Mouse (Mus musculus): Measurements from ENCODE around the gene Hexdc. TPM values are rescaled to one million over a fixed set of nuclear protein-coding genes. Genes with fewer than 3 reads are reported as not detected.

Hexdc gene
- polyA plus RNA-seq, 1 experiment = 18.3 TPM

- Histone ChIP-seq H3K4me1 (ENCODE audit: control insufficient read depth, insufficient read depth, low read length) (peaks cover 4% of the 10 kb centered on the region; the same call in 1 of the 2 replicates), H3K27me3 (replicated peaks; ENCODE audit: control insufficient read depth, insufficient read depth, low read length) (no peaks in the 10 kb centered on the region), H3K36me3 (ENCODE audit: control insufficient read depth, insufficient read depth, low read length) (no peaks in the 10 kb centered on the region), H3K27ac (ENCODE audit: insufficient read depth, low read depth, low read length) (no peak overlapping the region), H3K4me3 (ENCODE audit: insufficient read depth, low read depth, low read length) (peak overlapping the region; percentile 78)
- DNase-seq = no peak
- TF ChIP-seq POLR2A (IDR thresholded peaks at IDR 0.05; ENCODE audit: low read depth, low read length) (no peak), CTCF (conservative IDR thresholded peaks at IDR 0.05; ENCODE audit: insufficient read depth, insufficient read length, low read depth, low read length) (no peak)
- WGBS = 44% methylated on average over 2 of the region's 2 CpGs
Measured at GRCm38 (mm10) chr11:121261074-121261473, 56.8 kb downstream of the Hexdc start.

Other genes with a start within 250 kb of the Hexdc start
- gene Csnk1d, start 213.1 kb upstream of the Hexdc start, polyA plus RNA-seq (2012; rRNA removed) = 63.3 and 71.0 TPM in 2 replicates
- 1.2 and 3.0 TPM in 2 replicates for gene Cd7, start 165.0 kb upstream of the Hexdc start, polyA plus RNA-seq (2012; rRNA removed)
- 66.6 and 75.2 TPM in 2 replicates for gene Sectm1b, start 140.9 kb upstream of the Hexdc start, polyA plus RNA-seq (2012; rRNA removed)
- 2.1 and 2.8 TPM in 2 replicates for gene Sectm1a, start 123.2 kb upstream of the Hexdc start, polyA plus RNA-seq (2012; rRNA removed)
- not detected in 2 replicates for gene Tex19.2, start 85.8 kb upstream of the Hexdc start, polyA plus RNA-seq (2012; rRNA removed)
- not detected in 2 replicates for gene Tex19.1, start 58.3 kb upstream of the Hexdc start, polyA plus RNA-seq (2012; rRNA removed)
- gene Uts2r, start 44.2 kb upstream of the Hexdc start, polyA plus RNA-seq (2012; rRNA removed) = not detected in 2 replicates
- 25.4 and 27.4 TPM in 2 replicates for gene Ogfod3, start 278 bp downstream of the Hexdc start, polyA plus RNA-seq (2012; rRNA removed)
- 13.7 and 15.3 TPM in 2 replicates for gene Cybc1, start 24.9 kb downstream of the Hexdc start, polyA plus RNA-seq (2012; rRNA removed)
- gene Narf, start 32.8 kb downstream of the Hexdc start, polyA plus RNA-seq (2012; rRNA removed) = 41.8 and 54.1 TPM in 2 replicates
- gene Foxk2, start 55.6 kb downstream of the Hexdc start, polyA plus RNA-seq (2012; rRNA removed) = 18.2 and 28.6 TPM in 2 replicates
- gene Wdr45b, start 150.0 kb downstream of the Hexdc start, polyA plus RNA-seq (2012; rRNA removed) = 54.5 and 59.4 TPM in 2 replicates
- gene Rab40b, start 183.8 kb downstream of the Hexdc start, polyA plus RNA-seq (2012; rRNA removed) = 1.8 and 2.5 TPM in 2 replicates
- gene Fn3krp, start 217.0 kb downstream of the Hexdc start, polyA plus RNA-seq (2012; rRNA removed) = 14.9 and 19.6 TPM in 2 replicates
- gene Fn3k, start 230.5 kb downstream of the Hexdc start, polyA plus RNA-seq (2012; rRNA removed) = 30.6 and 33.7 TPM in 2 replicates
- 58.9 and 70.1 TPM in 2 replicates for gene Tbcd, start 247.5 kb downstream of the Hexdc start, polyA plus RNA-seq (2012; rRNA removed)

Data from kidney, adult 2 months (tissue).